10 mouse cellular contexts compared by ENCODE assay signal in genomic region chr1:70270139-70270538, GRCm38 (mm10).
DNase-seq lines count a peak whose midpoint lies in the region; ATAC-seq and TF ChIP-seq lines count a peak whose summit lies in the region.
"Had no signal": no experiment of that assay in that cellular context is flagged by ENCODE, and none has a peak within 500 bp of the region (broad histone marks: within the 10 kb centered on the region; RNA-seq: fewer than 3 reads in every experiment).

No protein-coding gene starts in this region.

- no peaks in the 10 kb centered on the region for H3K27me3 ChIP-seq in intestine, postnatal 0 days (replicated peaks; ENCODE audit: control insufficient read depth, insufficient read depth, low read length)
- no peaks in the 10 kb centered on the region for H3K27me3 ChIP-seq in intestine, embryonic 16.5 days (replicated peaks; ENCODE audit: control insufficient read depth, insufficient read depth, low read length)
- no peaks in the 10 kb centered on the region for H3K27me3 ChIP-seq in CH12.LX (replicated peaks)
- no peaks in the 10 kb centered on the region for H3K27me3 ChIP-seq in midbrain, embryonic 15.5 days (replicated peaks)
- H3K27me3 ChIP-seq: midbrain, embryonic 12.5 days had no signal

- DNase-seq in 3134 (ENCODE audit: extremely low read depth, insufficient read length, low spot score) (peak; percentile 1), CH12.LX (ENCODE audit: extremely low read depth) (peak; percentile 65)
- DNase-seq in embryo, embryonic 11.5 days (ENCODE audit: low read depth, low spot score): peak; percentile 5
- no peak for DNase-seq in natural killer cell, adult 2 months (ENCODE audit: low spot score in 2 of 2)
- no peak for DNase-seq in urinary bladder, postnatal 14 days (ENCODE audit: low spot score)

- no peaks in the 10 kb centered on the region for H3K79me2 ChIP-seq in CH12.LX (replicated peaks; ENCODE audit: control insufficient read depth, extremely low read depth, insufficient read depth, poor library complexity, severe bottlenecking)

- 20% methylated on average over 8 of the region's 8 CpGs for WGBS in intestine, postnatal 0 days
- 17% methylated on average over 8 of the region's 8 CpGs for WGBS in intestine, embryonic 16.5 days
- WGBS in midbrain, embryonic 15.5 days: 16% methylated on average over 8 of the region's 8 CpGs

- TF ChIP-seq RAD21 in CH12.LX (IDR thresholded peaks at IDR 0.05; ENCODE audit: low read depth, low read length): peak; percentile 73

- peak; percentile 73 for TF ChIP-seq CTCF in intestine, postnatal 0 days (IDR thresholded peaks at IDR 0.05; ENCODE audit: low read depth)
- peak; percentile 49 to 58; a peak in 3 of 4 replicates for TF ChIP-seq CTCF in CH12.LX (conservative IDR thresholded peaks at IDR 0.05 in 1 of 2, IDR thresholded peaks at IDR 0.05 in 1 of 2; ENCODE audit: low read depth in 2 of 2, low read length in 2 of 2)

- H3K9me3 ChIP-seq in intestine, postnatal 0 days (ENCODE audit: control insufficient read depth): no peaks in the 10 kb centered on the region
- no peaks in the 10 kb centered on the region for H3K9me3 ChIP-seq in intestine, embryonic 16.5 days (ENCODE audit: control insufficient read depth, low read length)
- no peaks in the 10 kb centered on the region for H3K9me3 ChIP-seq in CH12.LX (replicated peaks; ENCODE audit: low read length)
- H3K9me3 ChIP-seq in midbrain, embryonic 15.5 days: no peaks in the 10 kb centered on the region
- H3K9me3 ChIP-seq: midbrain, embryonic 12.5 days had no signal

- H3K9ac ChIP-seq in intestine, postnatal 0 days (ENCODE audit: low read depth, low read length): no peak overlapping the region
- H3K9ac ChIP-seq in intestine, embryonic 16.5 days (ENCODE audit: low read depth, low read length): no peak overlapping the region
- no peak overlapping the region for H3K9ac ChIP-seq in CH12.LX (ENCODE audit: insufficient read depth, low read depth)
- H3K9ac ChIP-seq in midbrain, embryonic 15.5 days: no peak overlapping the region
- H3K9ac ChIP-seq: midbrain, embryonic 12.5 days had no signal

- dilution Hi-C loops in CH12.LX (cut with MboI; ENCODE audit: extremely low pct_ligation_motif_present, extremely low pct_unique_long_range_greater_than_20kb, low sequenced_read_pairs): no loop called here

- no peak overlapping the region for H3K27ac ChIP-seq in intestine, postnatal 0 days (ENCODE audit: low read depth, low read length)
- H3K27ac ChIP-seq in intestine, embryonic 16.5 days (ENCODE audit: low read length): no peak overlapping the region
- H3K27ac ChIP-seq in CH12.LX (ENCODE audit: insufficient read depth, low read depth): no peak overlapping the region
- no peak overlapping the region for H3K27ac ChIP-seq in midbrain, embryonic 15.5 days
- H3K27ac ChIP-seq: midbrain, embryonic 12.5 days had no signal

- no peaks in the 10 kb centered on the region for H3K36me3 ChIP-seq in intestine, postnatal 0 days (ENCODE audit: control insufficient read depth, insufficient read depth)
- H3K36me3 ChIP-seq in intestine, embryonic 16.5 days (ENCODE audit: control insufficient read depth, insufficient read depth, low read length): no peaks in the 10 kb centered on the region
- H3K36me3 ChIP-seq in CH12.LX (replicated peaks in 1 of 2; ENCODE audit: control insufficient read depth in 1 of 2, insufficient read depth in 1 of 2, low read length in 1 of 2): no peaks in the 10 kb centered on the region
- H3K36me3 ChIP-seq in midbrain, embryonic 15.5 days (replicated peaks): no peaks in the 10 kb centered on the region
- H3K36me3 ChIP-seq: midbrain, embryonic 12.5 days had no signal

- TF ChIP-seq POLR2A in CH12.LX (IDR thresholded peaks at IDR 0.05; ENCODE audit: low read depth, low read length): no peak

- in situ Hi-C loops in CH12.LX (cut with MboI; ENCODE audit: low pct_ligation_motif_present, low pct_unique_long_range_greater_than_20kb, low sequenced_read_pairs): no loop called here

- no peak for ATAC-seq in intestine, postnatal 0 days
- ATAC-seq in intestine, embryonic 16.5 days: no peak
- no peak for ATAC-seq in midbrain, embryonic 15.5 days (replicated peaks)
- ATAC-seq: inflammation-experienced regulatory T-cells, adult 6 months had no signal

- no peak for TF ChIP-seq EP300 in CH12.LX (IDR thresholded peaks at IDR 0.05; ENCODE audit: low read length)

- H3K4me1 ChIP-seq in intestine, postnatal 0 days (replicated peaks; ENCODE audit: control insufficient read depth, insufficient read depth, low read length): no peaks in the 10 kb centered on the region
- no peaks in the 10 kb centered on the region for H3K4me1 ChIP-seq in intestine, embryonic 16.5 days (ENCODE audit: control insufficient read depth, insufficient read depth, low read length)
- H3K4me1 ChIP-seq in CH12.LX (ENCODE audit: control insufficient read depth in 1 of 2, insufficient read depth in 2 of 2): peaks cover 0 to 13% of the 10 kb centered on the region in 2 experiments; a peak in 2 of 4 replicates
- no peaks in the 10 kb centered on the region; the same call in 1 of the 2 replicates for H3K4me1 ChIP-seq in midbrain, embryonic 15.5 days
- H3K4me1 ChIP-seq: midbrain, embryonic 12.5 days had no signal

- no peak overlapping the region for H3K4me3 ChIP-seq in intestine, postnatal 0 days (ENCODE audit: low read depth, low read length)
- no peak overlapping the region for H3K4me3 ChIP-seq in intestine, embryonic 16.5 days (ENCODE audit: low read length)
- no peak overlapping the region for H3K4me3 ChIP-seq in CH12.LX (replicated peaks in 1 of 3; ENCODE audit: low read depth in 2 of 3, low read length in 2 of 3, poor library complexity in 1 of 3)
- H3K4me3 ChIP-seq in midbrain, embryonic 15.5 days: no peak overlapping the region
- H3K4me3 ChIP-seq: midbrain, embryonic 12.5 days had no signal

- H3K4me2 ChIP-seq in intestine, postnatal 0 days (replicated peaks; ENCODE audit: low read depth): no peak overlapping the region
- H3K4me2 ChIP-seq in intestine, embryonic 16.5 days (ENCODE audit: low read depth, low read length): no peak overlapping the region
- no peak overlapping the region for H3K4me2 ChIP-seq in CH12.LX (ENCODE audit: insufficient read depth, low read depth, poor library complexity, severe bottlenecking)
- no peak overlapping the region for H3K4me2 ChIP-seq in midbrain, embryonic 15.5 days
- H3K4me2 ChIP-seq: midbrain, embryonic 12.5 days had no signal

TF ChIP-seq in CH12.LX, 34 proteins besides CTCF, POLR2A, EP300 and RAD21:
- peak; percentile 54 for TF ChIP-seq SMC3 (IDR thresholded peaks at IDR 0.05; ENCODE audit: low read depth, low read length)
- no peak for TF ChIP-seq ZKSCAN1 (IDR thresholded peaks at IDR 0.05; ENCODE audit: borderline replicate concordance, low read depth, low read length)
- TF ChIP-seq MYC (IDR thresholded peaks at IDR 0.05; ENCODE audit: low read depth, low read length): no peak

Comparison
In these comparisons a context has a peak if more than half of its experiments do, and no peak if none do; other contexts are left out.
1. DNase-seq: peak in 3134 (single experiment), CH12.LX (single experiment) and embryo, embryonic 11.5 days (single experiment); none in natural killer cell, adult 2 months (0 of 2) and urinary bladder, postnatal 14 days (single experiment).